Mouse (Mus musculus): ENCODE measurements around the gene Meis1.

Meis1 gene

GRCm38 (mm10) chr11:18942990-18943389 lies 75.8 kb downstream of the Meis1 start:
- no peaks in the 10 kb centered on the region for H3K36me3 ChIP-seq (ENCODE audit: insufficient read depth, low read length)
- peaks cover 43% of the 10 kb centered on the region for H3K4me1 ChIP-seq (replicated peaks; ENCODE audit: low read depth, low read length)
- TF ChIP-seq POU5F1 (IDR thresholded peaks at IDR 0.05; ENCODE audit: borderline replicate concordance, low read length) (no peak), CTCF (conservative IDR thresholded peaks at IDR 0.05; ENCODE audit: low read length) (no peak), NANOG (IDR thresholded peaks at IDR 0.05; ENCODE audit: borderline replicate concordance, low read length) (no peak)
- H3K27me3 ChIP-seq (ENCODE audit: insufficient read depth, low read length): no peaks in the 10 kb centered on the region; the same call in 1 of the 2 replicates
- no peak overlapping the region for H3K4me3 ChIP-seq (replicated peaks; ENCODE audit: low read length)
- H3K9me3 ChIP-seq (ENCODE audit: low read length): no peaks in the 10 kb centered on the region

- no peak for TF ChIP-seq POU5F1 (IDR thresholded peaks at IDR 0.05; ENCODE audit: borderline replicate concordance, low read length)
- no peak for TF ChIP-seq NANOG (IDR thresholded peaks at IDR 0.05; ENCODE audit: borderline replicate concordance, low read length)
- Histone ChIP-seq H3K9me3 (ENCODE audit: low read length) (no peaks in the 10 kb centered on the region), H3K4me1 (replicated peaks; ENCODE audit: low read depth, low read length) (peaks cover 27% of the 10 kb centered on the region), H3K36me3 (ENCODE audit: insufficient read depth, low read length) (no peaks in the 10 kb centered on the region), H3K4me3 (replicated peaks; ENCODE audit: low read length) (no peak overlapping the region), H3K27me3 (ENCODE audit: insufficient read depth, low read length) (no peaks in the 10 kb centered on the region; the same call in 1 of the 2 replicates)
Measured at GRCm38 (mm10) chr11:18940916-18941315, 77.9 kb downstream of the Meis1 start.

GRCm38 (mm10) chr11:18934921-18935320 lies 83.9 kb downstream of the Meis1 start:
- no peaks in the 10 kb centered on the region for H3K4me1 ChIP-seq (replicated peaks; ENCODE audit: low read depth, low read length)
- no peaks in the 10 kb centered on the region; the same call in 1 of the 2 replicates for H3K27me3 ChIP-seq (ENCODE audit: insufficient read depth, low read length)
- no peak overlapping the region for H3K4me3 ChIP-seq (replicated peaks; ENCODE audit: low read length)
- no peaks in the 10 kb centered on the region for H3K36me3 ChIP-seq (ENCODE audit: insufficient read depth, low read length)
- H3K9me3 ChIP-seq (ENCODE audit: low read length): no peaks in the 10 kb centered on the region
- TF ChIP-seq CTCF (conservative IDR thresholded peaks at IDR 0.05; ENCODE audit: low read length) (no peak), POU5F1 (IDR thresholded peaks at IDR 0.05; ENCODE audit: borderline replicate concordance, low read length) (no peak), NANOG (IDR thresholded peaks at IDR 0.05; ENCODE audit: borderline replicate concordance, low read length) (no peak)

GRCm38 (mm10) chr11:18931001-18931874 lies 87.5 kb downstream of the Meis1 start:
- no peak overlapping the region for H3K4me3 ChIP-seq (replicated peaks; ENCODE audit: low read length)
- TF ChIP-seq CTCF (conservative IDR thresholded peaks at IDR 0.05; ENCODE audit: low read length) (no peak), NANOG (IDR thresholded peaks at IDR 0.05; ENCODE audit: borderline replicate concordance, low read length) (no peak), POU5F1 (IDR thresholded peaks at IDR 0.05; ENCODE audit: borderline replicate concordance, low read length) (no peak)

GRCm38 (mm10) chr11:18929779-18930728 lies 88.7 kb downstream of the Meis1 start:
- Histone ChIP-seq H3K36me3 (ENCODE audit: insufficient read depth, low read length) (no peaks in the 10 kb centered on the region), H3K9me3 (ENCODE audit: low read length) (no peaks in the 10 kb centered on the region), H3K27me3 (ENCODE audit: insufficient read depth, low read length) (no peaks in the 10 kb centered on the region; the same call in 1 of the 2 replicates), H3K4me3 (replicated peaks; ENCODE audit: low read length) (no peak overlapping the region), H3K4me1 (replicated peaks; ENCODE audit: low read depth, low read length) (peaks cover 5% of the 10 kb centered on the region)
- no peak for TF ChIP-seq POU5F1 (IDR thresholded peaks at IDR 0.05; ENCODE audit: borderline replicate concordance, low read length)
- TF ChIP-seq CTCF (conservative IDR thresholded peaks at IDR 0.05; ENCODE audit: low read length): no peak
- no peak for TF ChIP-seq NANOG (IDR thresholded peaks at IDR 0.05; ENCODE audit: borderline replicate concordance, low read length)

More at GRCm38 (mm10) chr11:18931001-18931874, 87.5 kb downstream of the Meis1 start:
- Histone ChIP-seq H3K4me1 (replicated peaks; ENCODE audit: low read depth, low read length) (peaks cover 5% of the 10 kb centered on the region), H3K27me3 (ENCODE audit: insufficient read depth, low read length) (no peaks in the 10 kb centered on the region; the same call in 1 of the 2 replicates), H3K36me3 (ENCODE audit: insufficient read depth, low read length) (no peaks in the 10 kb centered on the region), H3K9me3 (ENCODE audit: low read length) (no peaks in the 10 kb centered on the region)

- TF ChIP-seq NANOG (IDR thresholded peaks at IDR 0.05; ENCODE audit: borderline replicate concordance, low read length): no peak
- TF ChIP-seq CTCF (conservative IDR thresholded peaks at IDR 0.05; ENCODE audit: low read length): no peak
- no peak for TF ChIP-seq POU5F1 (IDR thresholded peaks at IDR 0.05; ENCODE audit: borderline replicate concordance, low read length)
- no peaks in the 10 kb centered on the region for H3K36me3 ChIP-seq (ENCODE audit: insufficient read depth, low read length)
- peaks cover 5% of the 10 kb centered on the region for H3K4me1 ChIP-seq (replicated peaks; ENCODE audit: low read depth, low read length)
- H3K4me3 ChIP-seq (replicated peaks; ENCODE audit: low read length): no peak overlapping the region
- H3K9me3 ChIP-seq (ENCODE audit: low read length): no peaks in the 10 kb centered on the region
- no peaks in the 10 kb centered on the region; the same call in 1 of the 2 replicates for H3K27me3 ChIP-seq (ENCODE audit: insufficient read depth, low read length)
Measured at GRCm38 (mm10) chr11:18927351-18927750, 91.4 kb downstream of the Meis1 start.

GRCm38 (mm10) chr11:18926798-18927197 lies 92.0 kb downstream of the Meis1 start:
- no peak overlapping the region for H3K4me3 ChIP-seq (replicated peaks; ENCODE audit: low read length)
- H3K9me3 ChIP-seq (ENCODE audit: low read length): no peaks in the 10 kb centered on the region
- H3K36me3 ChIP-seq (ENCODE audit: insufficient read depth, low read length): no peaks in the 10 kb centered on the region
- H3K4me1 ChIP-seq (replicated peaks; ENCODE audit: low read depth, low read length): peaks cover 5% of the 10 kb centered on the region
- H3K27me3 ChIP-seq (ENCODE audit: insufficient read depth, low read length): no peaks in the 10 kb centered on the region; the same call in 1 of the 2 replicates
- TF ChIP-seq CTCF (conservative IDR thresholded peaks at IDR 0.05; ENCODE audit: low read length) (no peak), POU5F1 (IDR thresholded peaks at IDR 0.05; ENCODE audit: borderline replicate concordance, low read length) (no peak), NANOG (IDR thresholded peaks at IDR 0.05; ENCODE audit: borderline replicate concordance, low read length) (no peak)

All from E14TG2a.4 (cell line).